Mouse (Mus musculus) gastrocnemius, postnatal 36 days (tissue): Measurements from ENCODE around the gene Wdr18. TPM values are rescaled to one million over a fixed set of nuclear protein-coding genes. Genes with fewer than 3 reads are reported as not detected.

Source experiments
- DNase-seq, 2 experiments: peaks; one replicate each; pipeline ENCODE4 v3.0.0; 2022
- intact Hi-C: fragments of 180-260 bp; cut with DNase I; formaldehyde crosslinking; loops from one replicate; pipeline ENCODE4 v1.15.1; 2025
- total RNA-seq, 2 experiments: library from RNA; stranded (reverse); gene quantifications; 2 replicates each; pipeline ENCODE4 v1.2.3; 2021

Gene Wdr18
- total RNA-seq, 2 experiments from 2014 or later: 17.5 to 23.9 TPM

GRCm38 (mm10) chr10:80017771-80018170 lies 57.8 kb downstream of the Wdr18 start:
- DNase-seq: no peak
- intact Hi-C loops: no loop called here

- intact Hi-C loops: no loop called here
- no peak for DNase-seq
These were observed 58.9 kb downstream of the Wdr18 start for GRCm38 (mm10) chr10:80018739-80019297.

- intact Hi-C loops: no loop called here
- DNase-seq: no peak
These were observed 59.6 kb downstream of the Wdr18 start for GRCm38 (mm10) chr10:80019471-80020131.

Other genes with a start within 250 kb of the Wdr18 start
- gene Hcn2, start 243.5 kb upstream of the Wdr18 start, total RNA-seq: under 1 TPM; 0.72 to 0.79 TPM
- 10 to 100 TPM; 29.4 to 33.2 TPM for gene Polrmt, start 213.6 kb upstream of the Wdr18 start, total RNA-seq
- gene Fgf22, start 205.1 kb upstream of the Wdr18 start, total RNA-seq: not detected
- gene Rnf126, start 193.2 kb upstream of the Wdr18 start, total RNA-seq: 10 to 100 TPM; 35.1 to 40.1 TPM
- 1 to 10 TPM; 1.2 to 1.8 TPM for gene Fstl3, start 182.9 kb upstream of the Wdr18 start, total RNA-seq
- not detected for gene Prss57, start 169.2 kb upstream of the Wdr18 start, total RNA-seq
- 10 to 100 TPM; 13.8 to 21.4 TPM for gene Palm, start 166.6 kb upstream of the Wdr18 start, total RNA-seq
- gene Misp, start 139.2 kb upstream of the Wdr18 start, total RNA-seq: not detected
- 10 to 100 TPM; 17.2 to 17.4 TPM for gene Ptbp1, start 105.7 kb upstream of the Wdr18 start, total RNA-seq
- gene Prtn3, start 85.7 kb upstream of the Wdr18 start, total RNA-seq: not detected
- gene Plppr3, start 85.5 kb upstream of the Wdr18 start, total RNA-seq: not detected
- not detected for gene Elane, start 73.9 kb upstream of the Wdr18 start, total RNA-seq
- 10 to 100 TPM; 47.6 to 86.0 TPM for gene Cfd, start 69.3 kb upstream of the Wdr18 start, total RNA-seq
- 10 to 100 TPM; 27.5 to 35.3 TPM for gene Med16, start 51.2 kb upstream of the Wdr18 start, total RNA-seq
- not detected for gene Gm26602, start 49.3 kb upstream of the Wdr18 start, total RNA-seq
- under 1 TPM in 1 of 2 experiments, not detected in 1; 0.23 TPM for gene Kiss1r, start 43.2 kb upstream of the Wdr18 start, total RNA-seq
- gene R3hdm4, start 38.9 kb upstream of the Wdr18 start, total RNA-seq: 100 to 1,000 TPM; 114 to 118 TPM
- 1 to 10 TPM; 1.3 to 1.8 TPM for gene Arid3a, start 33.1 kb upstream of the Wdr18 start, total RNA-seq
- gene Grin3b, start 10.6 kb downstream of the Wdr18 start, total RNA-seq: under 1 TPM; 0.07 to 0.15 TPM
- 10 to 100 TPM; 71.5 to 72.4 TPM for gene Tmem259, start 24.2 kb downstream of the Wdr18 start, total RNA-seq
- gene Cnn2, start 28.4 kb downstream of the Wdr18 start, total RNA-seq: 1 to 10 TPM; 5.2 to 6.0 TPM
- 1 to 10 TPM; 5.4 to 5.8 TPM for gene Abca7, start 36.3 kb downstream of the Wdr18 start, total RNA-seq
- gene Arhgap45, start 56.5 kb downstream of the Wdr18 start, total RNA-seq: 1 to 10 TPM; 1.1 to 2.7 TPM
- 10 to 100 TPM; 36.0 to 42.5 TPM for gene Polr2e, start 79.6 kb downstream of the Wdr18 start, total RNA-seq
- 100 to 1,000 TPM; 500 to 536 TPM for gene Gpx4, start 87.0 kb downstream of the Wdr18 start, total RNA-seq
- 1 to 10 TPM; 4.5 to 7.3 TPM for gene Sbno2, start 145.4 kb downstream of the Wdr18 start, total RNA-seq
- gene Stk11, start 155.7 kb downstream of the Wdr18 start, total RNA-seq: 100 to 1,000 TPM; 120 to 135 TPM
- gene Atp5d, start 178.5 kb downstream of the Wdr18 start, total RNA-seq: 100 to 1,000 TPM; 600 to 616 TPM
- gene Cbarp, start 180.7 kb downstream of the Wdr18 start, total RNA-seq: 1 to 10 TPM; 1.4 to 2.1 TPM
- 10 to 100 TPM; 37.6 to 49.3 TPM for gene Midn, start 188.1 kb downstream of the Wdr18 start, total RNA-seq
- 10 to 100 TPM; 22.6 to 28.3 TPM for gene Cirbp, start 205.8 kb downstream of the Wdr18 start, total RNA-seq
- gene 1600002K03Rik, start 212.8 kb downstream of the Wdr18 start, total RNA-seq: 1 to 10 TPM; 4.7 to 5.1 TPM
- gene Efna2, start 219.3 kb downstream of the Wdr18 start, total RNA-seq: under 1 TPM; 0.27 to 0.31 TPM